Mouse (Mus musculus): ENCODE results near the gene Olfr1293-ps.

Gene Olfr1293-ps

GRCm38 (mm10) chr2:111524903-111525302, at the start of gene Olfr1293-ps:
Gene Olfr1293-ps (plus strand): TSS chr2:111525203.
- DNase-seq (ENCODE audit: low spot score), result no peak

- DNase-seq (ENCODE audit: low spot score), result no peak
Measured at GRCm38 (mm10) chr2:111480519-111480918, 44.5 kb upstream of the Olfr1293-ps start, which contains the start of gene Olfr1289. Gene Olfr1289 (plus strand): TSS chr2:111480819.

- DNase-seq (ENCODE audit: low spot score), result no peak
Measured at GRCm38 (mm10) chr2:111493729-111494128, 31.3 kb upstream of the Olfr1293-ps start, which contains the start of gene Olfr1290. Gene Olfr1290 (minus strand): TSS chr2:111493829.

GRCm38 (mm10) chr2:111496880-111497279, 28.1 kb upstream of the Olfr1293-ps start, which contains the start of gene Olfr1291-ps1:
Gene Olfr1291-ps1 (plus strand): TSS chr2:111497180.
- DNase-seq (ENCODE audit: low spot score), result no peak

- DNase-seq (ENCODE audit: low spot score), result no peak
Measured at GRCm38 (mm10) chr2:111517451-111517850, 7.6 kb upstream of the Olfr1293-ps start.

- DNase-seq (ENCODE audit: low spot score), result no peak
Measured at GRCm38 (mm10) chr2:111540191-111540590, 15.2 kb downstream of the Olfr1293-ps start, which contains the start of gene Olfr1294. Gene Olfr1294 (minus strand): TSS chr2:111540291.

- DNase-seq (ENCODE audit: low spot score), result no peak
Measured at GRCm38 (mm10) chr2:111569581-111569980, 44.6 kb downstream of the Olfr1293-ps start, which contains the start of gene Olfr1295. Gene Olfr1295 (minus strand): TSS chr2:111569681.

All from layer of hippocampus, adult 11-12 months (tissue).